Mouse (Mus musculus): ENCODE data around the gene Cdhr5. TPM values are rescaled to one million over a fixed set of nuclear protein-coding genes. Genes with fewer than 3 reads are reported as not detected.

Gene Cdhr5
- polyA plus RNA-seq, 1 experiment from 2014 or later: not detected

- peaks cover 11% of the 10 kb centered on the region for H3K4me1 ChIP-seq (ENCODE audit: control insufficient read depth, insufficient read depth, low read length)
- WGBS: 96% methylated on average over 9 of the region's 10 CpGs
- H3K4me3 ChIP-seq (ENCODE audit: low read depth, low read length): no peak overlapping the region
- DNase-seq (ENCODE audit: low spot score) (no peak), ATAC-seq (no peak)
- H3K27ac ChIP-seq (ENCODE audit: low read depth, low read length): no peak overlapping the region
- H3K27me3 ChIP-seq (replicated peaks; ENCODE audit: control insufficient read depth, insufficient read depth, low read length): no peaks in the 10 kb centered on the region
- peaks cover 62% of the 10 kb centered on the region for H3K36me3 ChIP-seq (ENCODE audit: control insufficient read depth, insufficient read depth, low read length)
- H3K4me2 ChIP-seq (ENCODE audit: low read length): no peak overlapping the region
- no peak overlapping the region for H3K9ac ChIP-seq (ENCODE audit: low read length)
- H3K9me3 ChIP-seq (replicated peaks; ENCODE audit: control insufficient read depth, low read length): no peaks in the 10 kb centered on the region
Measured at GRCm38 (mm10) chr7:141231551-141231950, 45.0 kb downstream of the Cdhr5 start.

GRCm38 (mm10) chr7:141231111-141231510, 45.5 kb downstream of the Cdhr5 start:
- DNase-seq (ENCODE audit: low spot score) (no peak), ATAC-seq (no peak)
- no peaks in the 10 kb centered on the region for H3K9me3 ChIP-seq (replicated peaks; ENCODE audit: control insufficient read depth, low read length)
- peaks cover 59% of the 10 kb centered on the region for H3K36me3 ChIP-seq (ENCODE audit: control insufficient read depth, insufficient read depth, low read length)
- H3K9ac ChIP-seq (ENCODE audit: low read length): no peak overlapping the region
- no peak overlapping the region for H3K27ac ChIP-seq (ENCODE audit: low read depth, low read length)
- H3K4me1 ChIP-seq (ENCODE audit: control insufficient read depth, insufficient read depth, low read length): peaks cover 11% of the 10 kb centered on the region
- H3K4me3 ChIP-seq (ENCODE audit: low read depth, low read length): no peak overlapping the region
- H3K4me2 ChIP-seq (ENCODE audit: low read length): no peak overlapping the region
- 95% methylated on average over 3 of the region's 3 CpGs for WGBS
- no peaks in the 10 kb centered on the region for H3K27me3 ChIP-seq (replicated peaks; ENCODE audit: control insufficient read depth, insufficient read depth, low read length)

GRCm38 (mm10) chr7:141230570-141230969, 46.0 kb downstream of the Cdhr5 start:
- DNase-seq (ENCODE audit: low spot score) (no peak), ATAC-seq (no peak)
- WGBS: 88% methylated on average over 4 of the region's 4 CpGs
- no peaks in the 10 kb centered on the region for H3K27me3 ChIP-seq (replicated peaks; ENCODE audit: control insufficient read depth, insufficient read depth, low read length)
- no peak overlapping the region for H3K4me3 ChIP-seq (ENCODE audit: low read depth, low read length)
- no peak overlapping the region; the same call in 1 of the 2 replicates for H3K4me2 ChIP-seq (ENCODE audit: low read length)
- H3K9ac ChIP-seq (ENCODE audit: low read length): no peak overlapping the region
- no peak overlapping the region for H3K27ac ChIP-seq (ENCODE audit: low read depth, low read length)
- no peaks in the 10 kb centered on the region for H3K9me3 ChIP-seq (replicated peaks; ENCODE audit: control insufficient read depth, low read length)
- peaks cover 11% of the 10 kb centered on the region for H3K4me1 ChIP-seq (ENCODE audit: control insufficient read depth, insufficient read depth, low read length)
- peaks cover 53% of the 10 kb centered on the region for H3K36me3 ChIP-seq (ENCODE audit: control insufficient read depth, insufficient read depth, low read length)

- H3K9me3 ChIP-seq (replicated peaks; ENCODE audit: control insufficient read depth, low read length): no peaks in the 10 kb centered on the region
- peak overlapping the region; percentile 97 for H3K9ac ChIP-seq (ENCODE audit: low read length)
- peaks cover 45% of the 10 kb centered on the region for H3K36me3 ChIP-seq (ENCODE audit: control insufficient read depth, insufficient read depth, low read length)
- H3K4me2 ChIP-seq (ENCODE audit: low read length): peak overlapping the region; percentile 82
- no peaks in the 10 kb centered on the region for H3K27me3 ChIP-seq (replicated peaks; ENCODE audit: control insufficient read depth, insufficient read depth, low read length)
- no peak overlapping the region for H3K27ac ChIP-seq (ENCODE audit: low read depth, low read length)
- peak overlapping the region; percentile 100 for H3K4me3 ChIP-seq (ENCODE audit: low read depth, low read length)
- DNase-seq (ENCODE audit: low spot score) (no peak), ATAC-seq (no peak)
- peaks cover 11% of the 10 kb centered on the region for H3K4me1 ChIP-seq (ENCODE audit: control insufficient read depth, insufficient read depth, low read length)
- 75% methylated on average over 6 of the region's 6 CpGs for WGBS
Measured at GRCm38 (mm10) chr7:141229702-141230101, 46.9 kb downstream of the Cdhr5 start.

- under 1% methylated on average over 75 of the region's 76 CpGs for WGBS
- Histone ChIP-seq H3K27ac (ENCODE audit: low read depth, low read length) (peak within 1 kb of the TSS; percentile 93), H3K9me3 (replicated peaks; ENCODE audit: control insufficient read depth, low read length) (no peaks in the 10 kb centered on the region), H3K4me3 (ENCODE audit: low read depth, low read length) (peak within 1 kb of the TSS; percentile 100), H3K4me2 (ENCODE audit: low read length) (peak within 1 kb of the TSS; percentile 82), H3K36me3 (ENCODE audit: control insufficient read depth, insufficient read depth, low read length) (peaks cover 32% of the 10 kb centered on the region), H3K27me3 (replicated peaks; ENCODE audit: control insufficient read depth, insufficient read depth, low read length) (no peaks in the 10 kb centered on the region), H3K4me1 (ENCODE audit: control insufficient read depth, insufficient read depth, low read length) (peaks cover 11% of the 10 kb centered on the region), H3K9ac (ENCODE audit: low read length) (peak within 1 kb of the TSS; percentile 97)
- DNase-seq (ENCODE audit: low spot score): peak; percentile 91
- ATAC-seq: peak; percentile 95
Measured at GRCm38 (mm10) chr7:141228279-141229067, 48.1 kb downstream of the Cdhr5 start, which contains the start of gene Phrf1. Gene Phrf1, plus strand, starts transcription at chr7:141228784.

GRCm38 (mm10) chr7:141227796-141228195, 48.8 kb downstream of the Cdhr5 start:
- ATAC-seq: no peak; the same call in 1 of the 2 replicates
- Histone ChIP-seq H3K4me2 (ENCODE audit: low read length) (no peak overlapping the region), H3K27ac (ENCODE audit: low read depth, low read length) (no peak overlapping the region)

GRCm38 (mm10) chr7:141226535-141226934, 50.1 kb downstream of the Cdhr5 start:
- DNase-seq (ENCODE audit: low spot score) (no peak), ATAC-seq (no peak)
- Histone ChIP-seq H3K4me1 (ENCODE audit: control insufficient read depth, insufficient read depth, low read length) (peaks cover 18% of the 10 kb centered on the region), H3K4me3 (ENCODE audit: low read depth, low read length) (no peak overlapping the region), H3K9ac (ENCODE audit: low read length) (no peak overlapping the region), H3K27ac (ENCODE audit: low read depth, low read length) (no peak overlapping the region), H3K27me3 (replicated peaks; ENCODE audit: control insufficient read depth, insufficient read depth, low read length) (no peaks in the 10 kb centered on the region), H3K4me2 (ENCODE audit: low read length) (no peak overlapping the region), H3K36me3 (ENCODE audit: control insufficient read depth, insufficient read depth, low read length) (peaks cover 13% of the 10 kb centered on the region), H3K9me3 (replicated peaks; ENCODE audit: control insufficient read depth, low read length) (no peaks in the 10 kb centered on the region)
- 81% methylated on average over 6 of the region's 6 CpGs for WGBS

More at GRCm38 (mm10) chr7:141227796-141228195, 48.8 kb downstream of the Cdhr5 start:
- DNase-seq (ENCODE audit: low spot score): no peak
- H3K27me3 ChIP-seq (replicated peaks; ENCODE audit: control insufficient read depth, insufficient read depth, low read length): no peaks in the 10 kb centered on the region
- H3K4me1 ChIP-seq (ENCODE audit: control insufficient read depth, insufficient read depth, low read length): peaks cover 11% of the 10 kb centered on the region
- peaks cover 26% of the 10 kb centered on the region for H3K36me3 ChIP-seq (ENCODE audit: control insufficient read depth, insufficient read depth, low read length)
- no peak overlapping the region for H3K4me3 ChIP-seq (ENCODE audit: low read depth, low read length)
- peak overlapping the region; percentile 97; the same call in 1 of the 2 replicates for H3K9ac ChIP-seq (ENCODE audit: low read length)
- no peaks in the 10 kb centered on the region for H3K9me3 ChIP-seq (replicated peaks; ENCODE audit: control insufficient read depth, low read length)
- 71% methylated on average over 4 of the region's 4 CpGs for WGBS

- H3K27me3 ChIP-seq (replicated peaks; ENCODE audit: control insufficient read depth, insufficient read depth, low read length): no peaks in the 10 kb centered on the region
- no peaks in the 10 kb centered on the region for H3K9me3 ChIP-seq (replicated peaks; ENCODE audit: control insufficient read depth, low read length)
- peaks cover 7% of the 10 kb centered on the region for H3K4me1 ChIP-seq (ENCODE audit: control insufficient read depth, insufficient read depth, low read length)
- H3K36me3 ChIP-seq (ENCODE audit: control insufficient read depth, insufficient read depth, low read length): peaks cover 7% of the 10 kb centered on the region; the same call in 1 of the 2 replicates
- DNase-seq (ENCODE audit: low spot score) (no peak), ATAC-seq (no peak)
- H3K27ac ChIP-seq (ENCODE audit: low read depth, low read length): peak overlapping the region; percentile 65; the same call in 1 of the 2 replicates
- no peak overlapping the region for H3K9ac ChIP-seq (ENCODE audit: low read length)
- WGBS: 88% methylated on average over 4 of the region's 4 CpGs
- no peak overlapping the region; the same call in 1 of the 2 replicates for H3K4me2 ChIP-seq (ENCODE audit: low read length)
- no peak overlapping the region for H3K4me3 ChIP-seq (ENCODE audit: low read depth, low read length)
Measured at GRCm38 (mm10) chr7:141222696-141223215, 53.8 kb downstream of the Cdhr5 start.

GRCm38 (mm10) chr7:141222126-141222467, 54.5 kb downstream of the Cdhr5 start:
- H3K4me3 ChIP-seq (ENCODE audit: low read depth, low read length): peak overlapping the region; percentile 40
- peaks cover 7% of the 10 kb centered on the region for H3K4me1 ChIP-seq (ENCODE audit: control insufficient read depth, insufficient read depth, low read length)
- no peak for ATAC-seq
- H3K9ac ChIP-seq (ENCODE audit: low read length): peak overlapping the region; percentile 59
- DNase-seq (ENCODE audit: low spot score): no peak
- no peaks in the 10 kb centered on the region for H3K9me3 ChIP-seq (replicated peaks; ENCODE audit: control insufficient read depth, low read length)
- H3K27me3 ChIP-seq (replicated peaks; ENCODE audit: control insufficient read depth, insufficient read depth, low read length): no peaks in the 10 kb centered on the region
- peaks cover 7% of the 10 kb centered on the region; the same call in 1 of the 2 replicates for H3K36me3 ChIP-seq (ENCODE audit: control insufficient read depth, insufficient read depth, low read length)
- WGBS: 9% methylated on average over 8 of the region's 8 CpGs
- H3K27ac ChIP-seq (ENCODE audit: low read depth, low read length): peak overlapping the region; percentile 65
- peak overlapping the region; percentile 72 for H3K4me2 ChIP-seq (ENCODE audit: low read length)
